Mouse (Mus musculus) left cerebral cortex, adult 18-20 months (tissue): ENCODE data around the gene Cblb. TPM values are rescaled to one million over a fixed set of nuclear protein-coding genes. Genes with fewer than 3 reads are reported as not detected.

ENCODE experiments used
- DNase-seq, 2 experiments: peaks; one replicate each; pipeline ENCODE4 v3.0.0; 2021 to 2022; ENCODE audit warnings: low spot score in 2 of 2, mixed read lengths in 1 of 2
- total RNA-seq, 2 experiments: library from RNA; stranded (reverse); gene quantifications; 2 replicates each; pipeline ENCODE4 v1.2.3; 2021

Gene Cblb
- total RNA-seq, 2 experiments from 2014 or later: 18.6 to 19.4 TPM

- no peak for DNase-seq
Observed at GRCm38 (mm10) chr16:52129357-52129905, 98.4 kb downstream of the Cblb start.

GRCm38 (mm10) chr16:52132808-52133490 is 101.9 kb downstream of the Cblb start:
- no peak for DNase-seq

GRCm38 (mm10) chr16:52134631-52135227 is 103.7 kb downstream of the Cblb start:
- DNase-seq: peak; percentile 65 to 83

- no peak for DNase-seq
Observed at GRCm38 (mm10) chr16:52135689-52136390, 104.8 kb downstream of the Cblb start.

GRCm38 (mm10) chr16:52143101-52143500 is 112.1 kb downstream of the Cblb start:
- DNase-seq: no peak

GRCm38 (mm10) chr16:52143818-52144217 is 112.8 kb downstream of the Cblb start:
- no peak for DNase-seq

- DNase-seq: no peak
Observed at GRCm38 (mm10) chr16:52144792-52145191, 113.8 kb downstream of the Cblb start.

GRCm38 (mm10) chr16:52145552-52145951 is 114.5 kb downstream of the Cblb start:
- DNase-seq: no peak

GRCm38 (mm10) chr16:52146976-52147696 is 116.1 kb downstream of the Cblb start:
- DNase-seq: no peak

- DNase-seq: no peak
Observed at GRCm38 (mm10) chr16:52148041-52148440, 117.0 kb downstream of the Cblb start.

- no peak for DNase-seq
Observed at GRCm38 (mm10) chr16:52149135-52149769, 118.2 kb downstream of the Cblb start.

GRCm38 (mm10) chr16:52155030-52155696 is 124.1 kb downstream of the Cblb start:
- no peak for DNase-seq

- DNase-seq: no peak
Observed at GRCm38 (mm10) chr16:52159958-52160504, 129.0 kb downstream of the Cblb start.

GRCm38 (mm10) chr16:52164246-52164645 is 133.2 kb downstream of the Cblb start:
- no peak for DNase-seq

- DNase-seq: no peak
Observed at GRCm38 (mm10) chr16:52173253-52173652, 142.2 kb downstream of the Cblb start.

GRCm38 (mm10) chr16:52179839-52180238 is 148.8 kb downstream of the Cblb start:
- DNase-seq: no peak

GRCm38 (mm10) chr16:52182057-52182456 is 151.0 kb downstream of the Cblb start:
- no peak for DNase-seq

- DNase-seq: peak; percentile 12 to 17
Observed at GRCm38 (mm10) chr16:52184350-52184749, 153.3 kb downstream of the Cblb start.

GRCm38 (mm10) chr16:52186731-52187130 is 155.7 kb downstream of the Cblb start:
- no peak for DNase-seq

GRCm38 (mm10) chr16:52189103-52189502 is 158.1 kb downstream of the Cblb start:
- DNase-seq: no peak
